Mouse (Mus musculus) left cerebral cortex, postnatal 4 days (tissue): ENCODE results near the gene Foxred1. TPM values are rescaled to one million over a fixed set of nuclear protein-coding genes. Genes with fewer than 3 reads are reported as not detected.

ENCODE experiments used
- DNase-seq: peaks from one replicate; pipeline ENCODE4 v3.0.0-alpha.2; 2022
- intact Hi-C: fragments of 180-260 bp; cut with DNase I; formaldehyde crosslinking; loops from one replicate; pipeline ENCODE4 v1.15.1; 2025
- total RNA-seq, 2 experiments: library from RNA; stranded (reverse); gene quantifications; 2 replicates each; pipeline ENCODE4 v1.2.3; 2021

Foxred1 gene
- total RNA-seq, 2 experiments from 2014 or later: 31.9 to 34.9 TPM

DNA sequence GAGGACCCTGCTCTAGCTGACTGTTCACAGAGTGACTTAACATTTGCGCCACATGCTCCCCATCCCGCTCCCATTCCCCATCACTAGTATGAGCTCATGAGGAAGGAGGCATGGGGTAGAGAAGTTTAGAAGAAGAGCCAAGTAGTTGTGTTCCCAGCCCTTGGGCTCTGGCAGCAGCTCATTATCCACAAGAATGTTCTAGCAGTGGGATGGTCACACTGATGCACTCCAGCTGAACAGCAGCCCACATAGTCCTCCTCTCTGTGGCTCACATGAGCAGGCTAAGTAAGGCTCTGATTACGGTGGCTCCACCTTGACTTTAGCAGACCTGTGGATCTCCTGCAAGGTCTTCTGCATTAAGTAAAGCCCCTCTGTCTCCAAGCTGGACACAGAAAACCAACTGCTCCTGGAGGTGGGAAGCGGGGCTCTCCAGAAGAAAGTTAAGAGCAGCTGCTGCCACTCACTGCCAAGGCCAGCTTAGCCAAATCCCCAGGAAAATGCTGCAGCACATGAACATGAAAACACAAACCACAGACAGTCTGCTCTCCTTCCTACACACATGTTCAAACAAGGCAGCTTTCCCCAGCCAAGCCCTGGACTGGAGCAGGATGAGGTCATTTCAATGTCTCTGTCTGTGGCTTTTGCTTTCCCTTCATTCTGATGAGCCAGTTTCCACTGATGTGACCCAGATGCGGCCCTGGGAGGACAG, 54.7 kb downstream of the Foxred1 start:
- DNase-seq: no peak

More for the DNA sequence above, 54.7 kb downstream of the Foxred1 start:
- intact Hi-C loops: no loop called here

Other genes with a start within 250 kb of the Foxred1 start
- 10 to 100 TPM; 19.0 to 22.6 TPM for gene St3gal4, start 91.8 kb downstream of the Foxred1 start, total RNA-seq
- gene Dcps, start 35.0 kb downstream of the Foxred1 start, total RNA-seq: 10 to 100 TPM; 25.9 to 27.2 TPM
- 10 to 100 TPM; 39.0 to 40.4 TPM for gene Srpr, start 10.9 kb downstream of the Foxred1 start, total RNA-seq
- 1 to 10 TPM; 3.3 to 3.6 TPM for gene Tirap, start 10.8 kb downstream of the Foxred1 start, total RNA-seq
- gene Fam118b, start 56.8 kb upstream of the Foxred1 start, total RNA-seq: 10 to 100 TPM; 32.3 to 38.8 TPM
- gene Rpusd4, start 56.8 kb upstream of the Foxred1 start, total RNA-seq: 10 to 100 TPM in 1 of 2 experiments, 1 to 10 TPM in 1; 9.1 to 12.4 TPM
- gene Cdon, start 210.1 kb upstream of the Foxred1 start, total RNA-seq: 10 to 100 TPM; 13.0 to 14.1 TPM